Mouse (Mus musculus) lung, postnatal 14 days (tissue): Measurements from ENCODE around the gene Slc1a7.
A peak's percentile ranks its signal among the peaks of the same experiment; 100 is the strongest.

Experiments
- DNase-seq: peaks from one replicate; pipeline ENCODE4 v3.0.0; 2021

Slc1a7 gene

GRCm38 (mm10) chr4:107967966-107968682 lies at the start of gene Slc1a7:
Gene Slc1a7 (plus strand): TSS chr4:107968332.
- DNase-seq, result no peak

GRCm38 (mm10) chr4:107920336-107920735 lies 47.8 kb upstream of the Slc1a7 start:
- no peak for DNase-seq

GRCm38 (mm10) chr4:107921152-107921695 lies 46.9 kb upstream of the Slc1a7 start:
- DNase-seq, result no peak

GRCm38 (mm10) chr4:107921952-107922351 lies 46.2 kb upstream of the Slc1a7 start:
- peak; percentile 5 for DNase-seq

- DNase-seq, result peak; percentile 96
Measured at GRCm38 (mm10) chr4:107923145-107923802, 44.9 kb upstream of the Slc1a7 start, which contains the start of gene Cpt2. Gene Cpt2 (minus strand): TSS chr4:107923610.

GRCm38 (mm10) chr4:107923803-107924194 lies 44.3 kb upstream of the Slc1a7 start:
- DNase-seq, result no peak

- no peak for DNase-seq
Measured at GRCm38 (mm10) chr4:107928269-107928668, 39.9 kb upstream of the Slc1a7 start.

GRCm38 (mm10) chr4:107928726-107929125 lies 39.4 kb upstream of the Slc1a7 start:
- no peak for DNase-seq

- no peak for DNase-seq
Measured at GRCm38 (mm10) chr4:107931453-107931852, 36.7 kb upstream of the Slc1a7 start.

- DNase-seq, result no peak
Measured at GRCm38 (mm10) chr4:107933239-107933638, 34.9 kb upstream of the Slc1a7 start.

- no peak for DNase-seq
Measured at GRCm38 (mm10) chr4:107935254-107935653, 32.9 kb upstream of the Slc1a7 start.

- DNase-seq, result peak; percentile 79
Measured at GRCm38 (mm10) chr4:107937338-107937737, 30.8 kb upstream of the Slc1a7 start.

GRCm38 (mm10) chr4:107938124-107938523 lies 30.0 kb upstream of the Slc1a7 start:
- DNase-seq, result no peak

- DNase-seq, result no peak
Measured at GRCm38 (mm10) chr4:107942741-107943140, 25.4 kb upstream of the Slc1a7 start.

- DNase-seq, result no peak
Measured at GRCm38 (mm10) chr4:107944141-107944540, 24.0 kb upstream of the Slc1a7 start.

GRCm38 (mm10) chr4:107949918-107950317 lies 18.2 kb upstream of the Slc1a7 start:
- no peak for DNase-seq

- no peak for DNase-seq
Measured at GRCm38 (mm10) chr4:107952845-107953244, 15.3 kb upstream of the Slc1a7 start.

- no peak for DNase-seq
Measured at GRCm38 (mm10) chr4:107955691-107956090, 12.4 kb upstream of the Slc1a7 start.

- DNase-seq, result no peak
Measured at GRCm38 (mm10) chr4:107958487-107958886, 9.6 kb upstream of the Slc1a7 start.

- peak; percentile 64 for DNase-seq
Measured at GRCm38 (mm10) chr4:107962044-107962732, 5.9 kb upstream of the Slc1a7 start.

GRCm38 (mm10) chr4:107962792-107963191 lies 5.3 kb upstream of the Slc1a7 start:
- DNase-seq, result no peak

GRCm38 (mm10) chr4:107966416-107967109 lies 1.6 kb upstream of the Slc1a7 start:
- no peak for DNase-seq

- no peak for DNase-seq
Measured at GRCm38 (mm10) chr4:107969781-107970180, 1.6 kb downstream of the Slc1a7 start.
